Mouse (Mus musculus): ENCODE measurements around the gene Trmt10c. TPM values are rescaled to one million over a fixed set of nuclear protein-coding genes. Genes with fewer than 3 reads are reported as not detected.

The Trmt10c gene
- polyA plus RNA-seq, 1 experiment from 2014 or later: 13.0 TPM

DNA sequence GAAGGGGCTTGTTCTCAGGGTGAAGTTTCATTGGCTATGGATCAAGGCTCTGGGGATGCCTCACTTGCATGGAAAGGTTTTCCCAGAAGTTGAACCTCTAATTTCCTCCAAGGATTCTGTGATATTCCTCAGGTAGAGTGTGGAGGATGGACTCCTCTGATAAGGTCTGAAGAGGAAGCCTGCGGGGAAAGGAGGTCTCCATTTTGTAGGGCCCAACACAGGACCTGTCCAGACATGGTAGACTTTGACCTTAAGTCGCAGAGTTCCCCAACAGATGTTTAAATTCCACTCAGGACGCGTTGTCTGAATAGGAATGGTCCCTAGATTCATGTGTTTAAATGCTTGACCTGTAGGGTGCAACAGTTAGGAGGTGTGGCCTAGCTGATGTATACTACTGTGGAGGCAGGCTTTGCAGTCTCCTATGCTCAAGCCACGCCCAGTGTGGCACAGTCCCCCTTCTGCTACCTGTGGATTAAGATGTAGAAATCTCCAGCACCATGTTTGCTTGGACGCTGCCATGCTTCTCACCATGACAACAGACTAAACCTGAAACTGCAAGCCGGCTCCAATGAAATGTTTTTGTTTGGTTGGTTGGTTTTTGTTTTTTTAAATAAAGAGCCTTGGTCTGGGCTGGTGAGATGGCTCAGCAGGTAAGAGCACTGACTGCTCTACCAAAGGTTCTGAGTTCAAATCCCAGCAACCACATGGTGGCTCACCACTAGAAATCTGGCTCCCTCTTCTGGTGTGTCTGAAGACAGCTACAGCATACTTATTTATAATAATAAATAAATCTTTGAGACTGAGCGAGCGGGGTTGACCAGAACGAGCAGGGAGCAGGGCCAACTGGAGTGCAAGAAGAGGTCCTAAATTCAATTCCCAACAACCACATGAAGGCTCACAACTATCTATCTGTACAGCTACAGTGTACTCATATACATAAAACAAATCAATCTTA, 24.6 kb downstream of the Trmt10c start:
- Histone ChIP-seq H3K9me3 (ENCODE audit: low read length) (no peaks in the 10 kb centered on the region), H3K27me3 (replicated peaks; ENCODE audit: insufficient read depth, low read length) (no peaks in the 10 kb centered on the region), H3K36me3 (ENCODE audit: insufficient read depth, low read length) (peaks cover 10% of the 10 kb centered on the region), H3K9ac (replicated peaks; ENCODE audit: low read depth) (no peak overlapping the region), H3K27ac (ENCODE audit: low read length) (no peak overlapping the region), H3K4me3 (ENCODE audit: low read depth, low read length) (no peak overlapping the region), H3K4me2 (replicated peaks; ENCODE audit: low read depth, low read length) (no peak overlapping the region), H3K4me1 (ENCODE audit: insufficient read depth, low read depth, low read length) (no peaks in the 10 kb centered on the region)
- WGBS: 92% methylated on average over 10 of the region's 10 CpGs
- DNase-seq (ENCODE audit: low spot score) (no peak), ATAC-seq (no peak)
- TF ChIP-seq EP300 (IDR thresholded peaks at IDR 0.05) (no peak), CTCF (IDR thresholded peaks at IDR 0.05) (no peak)

DNA sequence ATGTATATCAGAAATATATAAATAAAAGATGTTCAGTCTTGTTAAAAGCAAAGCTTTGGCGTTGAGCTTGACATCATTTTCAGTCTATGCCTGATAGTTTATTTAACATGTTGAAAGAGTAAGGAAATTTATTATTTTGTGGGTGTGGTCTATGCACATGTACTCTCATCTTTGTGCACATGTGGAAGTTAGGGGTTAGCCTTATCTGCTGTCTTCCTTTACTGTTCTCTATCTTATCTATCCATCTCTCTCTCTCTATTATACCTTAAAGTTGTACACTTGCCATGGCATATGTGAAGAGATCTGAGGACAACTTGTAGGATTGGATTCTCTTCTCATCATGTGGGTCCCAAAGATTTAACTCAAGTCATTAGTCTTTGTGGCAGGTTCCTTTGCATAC, 28.8 kb downstream of the Trmt10c start:
- TF ChIP-seq EP300 (IDR thresholded peaks at IDR 0.05): no peak
- no peak for TF ChIP-seq CTCF (IDR thresholded peaks at IDR 0.05)
- ATAC-seq (no peak), DNase-seq (ENCODE audit: low spot score) (no peak)
- H3K4me1 ChIP-seq (ENCODE audit: insufficient read depth, low read depth, low read length): no peaks in the 10 kb centered on the region
- H3K27ac ChIP-seq (ENCODE audit: low read length): no peak overlapping the region
- 93% methylated on average over 1 of the region's 1 CpGs for WGBS
- no peaks in the 10 kb centered on the region for H3K9me3 ChIP-seq (ENCODE audit: low read length)
- H3K36me3 ChIP-seq (ENCODE audit: insufficient read depth, low read length): peaks cover 13% of the 10 kb centered on the region
- H3K9ac ChIP-seq (replicated peaks; ENCODE audit: low read depth): no peak overlapping the region
- no peak overlapping the region for H3K4me3 ChIP-seq (ENCODE audit: low read depth, low read length)
- no peaks in the 10 kb centered on the region for H3K27me3 ChIP-seq (replicated peaks; ENCODE audit: insufficient read depth, low read length)
- no peak overlapping the region for H3K4me2 ChIP-seq (replicated peaks; ENCODE audit: low read depth, low read length)

DNA sequence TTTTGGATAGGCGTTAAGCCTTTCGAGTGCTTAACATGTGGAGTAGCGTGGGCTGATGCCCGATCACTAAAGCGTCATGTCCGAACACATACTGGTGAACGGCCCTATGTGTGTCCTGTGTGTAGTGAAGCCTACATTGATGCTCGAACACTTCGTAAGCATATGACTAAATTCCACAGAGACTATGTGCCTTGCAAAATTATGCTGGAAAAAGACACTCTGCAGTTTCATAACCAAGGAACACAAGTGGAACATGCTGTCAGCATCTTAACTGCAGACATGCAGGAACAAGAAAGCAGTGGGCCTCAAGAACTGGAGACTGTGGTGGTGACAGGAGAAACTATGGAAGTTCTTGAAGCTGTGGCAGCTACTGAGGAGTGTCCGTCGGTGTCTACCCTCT, 30.8 kb downstream of the Trmt10c start:
- TF ChIP-seq EP300 (IDR thresholded peaks at IDR 0.05) (no peak), CTCF (IDR thresholded peaks at IDR 0.05) (no peak)
- Histone ChIP-seq H3K36me3 (ENCODE audit: insufficient read depth, low read length) (peaks cover 13% of the 10 kb centered on the region), H3K27me3 (replicated peaks; ENCODE audit: insufficient read depth, low read length) (no peaks in the 10 kb centered on the region), H3K4me3 (ENCODE audit: low read depth, low read length) (no peak overlapping the region), H3K27ac (ENCODE audit: low read length) (no peak overlapping the region), H3K4me1 (ENCODE audit: insufficient read depth, low read depth, low read length) (no peaks in the 10 kb centered on the region), H3K9me3 (ENCODE audit: low read length) (no peaks in the 10 kb centered on the region), H3K4me2 (replicated peaks; ENCODE audit: low read depth, low read length) (no peak overlapping the region), H3K9ac (replicated peaks; ENCODE audit: low read depth) (no peak overlapping the region)
- ATAC-seq (no peak), DNase-seq (ENCODE audit: low spot score) (no peak)
- 95% methylated on average over 11 of the region's 11 CpGs for WGBS

DNA sequence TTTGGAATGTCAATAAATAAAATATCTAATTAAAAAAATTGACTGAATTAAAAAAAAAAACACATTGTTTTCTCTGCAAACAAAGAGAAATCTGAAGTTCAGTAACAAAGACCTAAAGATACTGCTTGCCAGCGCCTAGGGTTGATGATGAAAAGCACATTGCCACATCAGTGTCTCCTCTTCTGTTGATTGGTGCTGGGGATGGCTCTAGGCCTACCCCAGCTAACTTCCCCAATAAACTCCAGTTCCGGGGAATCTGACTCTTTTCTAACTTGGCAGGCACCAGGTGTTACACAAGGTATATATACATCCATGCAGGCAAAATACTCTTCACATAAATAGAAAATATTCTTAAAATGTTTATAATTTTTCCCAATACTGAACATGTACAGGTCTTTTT, 43.4 kb downstream of the Trmt10c start:
- no peak for DNase-seq (ENCODE audit: low spot score)
- no peak overlapping the region for H3K27ac ChIP-seq (ENCODE audit: low read length)
- no peaks in the 10 kb centered on the region for H3K4me1 ChIP-seq (ENCODE audit: insufficient read depth, low read depth, low read length)
- peaks cover 7% of the 10 kb centered on the region; the same call in 1 of the 2 replicates for H3K36me3 ChIP-seq (ENCODE audit: insufficient read depth, low read length)
- no peak overlapping the region for H3K4me3 ChIP-seq (ENCODE audit: low read depth, low read length)
- H3K9me3 ChIP-seq (ENCODE audit: low read length): no peaks in the 10 kb centered on the region
- no peak overlapping the region for H3K9ac ChIP-seq (replicated peaks; ENCODE audit: low read depth)
- H3K4me2 ChIP-seq (replicated peaks; ENCODE audit: low read depth, low read length): no peak overlapping the region
- no peaks in the 10 kb centered on the region for H3K27me3 ChIP-seq (replicated peaks; ENCODE audit: insufficient read depth, low read length)
- no peak for ATAC-seq
- WGBS: 89% methylated on average over 2 of the region's 2 CpGs
- TF ChIP-seq CTCF (IDR thresholded peaks at IDR 0.05) (no peak), EP300 (IDR thresholded peaks at IDR 0.05) (no peak)

DNA sequence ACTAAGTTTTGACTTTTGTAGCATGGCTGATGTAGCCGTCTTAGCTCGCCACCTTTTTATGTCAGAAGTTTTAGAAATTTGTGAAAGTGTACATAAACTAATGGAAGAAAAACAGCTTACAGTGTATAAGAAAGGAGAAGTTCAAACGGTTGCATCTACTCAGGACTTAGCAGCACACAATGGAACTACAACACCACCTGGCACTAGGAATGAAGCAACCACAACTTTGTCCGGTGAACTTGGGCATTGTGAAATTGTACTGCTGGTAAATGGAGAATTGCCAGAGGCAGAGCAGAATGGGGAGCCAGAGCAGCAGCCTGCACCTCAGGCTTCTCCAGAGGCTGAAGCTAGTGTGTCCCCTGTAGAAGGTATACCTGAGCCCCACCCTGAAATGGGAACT, 47.3 kb downstream of the Trmt10c start:
- DNase-seq (ENCODE audit: low spot score): no peak
- H3K27me3 ChIP-seq (replicated peaks; ENCODE audit: insufficient read depth, low read length): no peaks in the 10 kb centered on the region
- H3K4me1 ChIP-seq (ENCODE audit: insufficient read depth, low read depth, low read length): no peaks in the 10 kb centered on the region
- no peak for TF ChIP-seq CTCF (IDR thresholded peaks at IDR 0.05)
- TF ChIP-seq EP300 (IDR thresholded peaks at IDR 0.05): no peak
- no peak for ATAC-seq
- peaks cover 7% of the 10 kb centered on the region; the same call in 1 of the 2 replicates for H3K36me3 ChIP-seq (ENCODE audit: insufficient read depth, low read length)
- no peak overlapping the region for H3K4me2 ChIP-seq (replicated peaks; ENCODE audit: low read depth, low read length)
- no peak overlapping the region for H3K27ac ChIP-seq (ENCODE audit: low read length)
- no peaks in the 10 kb centered on the region for H3K9me3 ChIP-seq (ENCODE audit: low read length)
- WGBS: 89% methylated on average over 4 of the region's 4 CpGs
- H3K4me3 ChIP-seq (ENCODE audit: low read depth, low read length): no peak overlapping the region
- H3K9ac ChIP-seq (replicated peaks; ENCODE audit: low read depth): no peak overlapping the region

DNA sequence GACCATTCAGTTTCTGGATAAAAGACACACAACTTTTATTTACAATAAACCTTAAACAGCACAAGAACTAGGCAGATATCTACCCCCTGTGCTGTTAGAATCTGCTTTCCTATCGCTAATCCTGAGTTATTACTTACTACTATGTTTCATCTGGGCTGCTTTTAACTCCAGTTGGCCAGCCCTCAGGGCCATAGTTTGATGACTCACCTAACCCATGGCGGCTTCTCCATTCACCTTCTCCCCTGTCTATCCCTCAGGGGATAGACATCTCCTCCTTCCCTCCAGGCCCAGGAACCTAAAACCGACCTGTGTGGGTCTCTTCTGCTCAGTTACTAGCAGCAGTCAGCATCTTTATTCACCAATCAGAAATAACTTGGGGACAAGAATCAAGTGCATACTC, 51.6 kb downstream of the Trmt10c start:
- H3K4me1 ChIP-seq (ENCODE audit: insufficient read depth, low read depth, low read length): no peaks in the 10 kb centered on the region
- H3K9me3 ChIP-seq (ENCODE audit: low read length): no peaks in the 10 kb centered on the region
- DNase-seq (ENCODE audit: low spot score): no peak
- H3K4me3 ChIP-seq (ENCODE audit: low read depth, low read length): no peak overlapping the region
- 96% methylated on average over 3 of the region's 3 CpGs for WGBS
- no peak overlapping the region for H3K4me2 ChIP-seq (replicated peaks; ENCODE audit: low read depth, low read length)
- TF ChIP-seq EP300 (IDR thresholded peaks at IDR 0.05) (no peak), CTCF (IDR thresholded peaks at IDR 0.05) (no peak)
- no peaks in the 10 kb centered on the region for H3K27me3 ChIP-seq (replicated peaks; ENCODE audit: insufficient read depth, low read length)
- H3K9ac ChIP-seq (replicated peaks; ENCODE audit: low read depth): no peak overlapping the region
- no peak for ATAC-seq
- H3K36me3 ChIP-seq (ENCODE audit: insufficient read depth, low read length): peaks cover 7% of the 10 kb centered on the region; the same call in 1 of the 2 replicates
- no peak overlapping the region for H3K27ac ChIP-seq (ENCODE audit: low read length)

Small RNAs within 50 kb of the gene (microRNA-seq; reads per million reads assigned to microRNA genes)
- gene Gm24047: not detected

Other genes starting within 250 kb of the Trmt10c start
- gene Nfkbiz, start 198.9 kb downstream of the Trmt10c start, polyA plus RNA-seq (2015; fragmentation: Nextera tagmentation; extraction: Ambion mirVana): 16.0 and 21.5 TPM in 2 replicates
- gene Nxpe3, start 142.5 kb downstream of the Trmt10c start, polyA plus RNA-seq (2015; fragmentation: Nextera tagmentation; extraction: Ambion mirVana): 0.47 and 0.71 TPM in 2 replicates
- 3.8 and 4.0 TPM in 2 replicates for gene Cep97, start 103.0 kb downstream of the Trmt10c start, polyA plus RNA-seq (2015; fragmentation: Nextera tagmentation; extraction: Ambion mirVana)
- gene Rpl24, start 71.5 kb downstream of the Trmt10c start, polyA plus RNA-seq (2015; fragmentation: Nextera tagmentation; extraction: Ambion mirVana): 641 and 650 TPM in 2 replicates
- 8.4 and 9.3 TPM in 2 replicates for gene Zbtb11, start 63.9 kb downstream of the Trmt10c start, polyA plus RNA-seq (2015; fragmentation: Nextera tagmentation; extraction: Ambion mirVana)
- 166 and 175 TPM in 2 replicates for gene Pcnp, start 8.1 kb downstream of the Trmt10c start, polyA plus RNA-seq (2015; fragmentation: Nextera tagmentation; extraction: Ambion mirVana)
- 19.9 and 21.2 TPM in 2 replicates for gene Senp7, start 10.5 kb upstream of the Trmt10c start, polyA plus RNA-seq (2015; fragmentation: Nextera tagmentation; extraction: Ambion mirVana)
- 0.10 and 0.13 TPM in 2 replicates for gene Impg2, start 166.5 kb upstream of the Trmt10c start, polyA plus RNA-seq (2015; fragmentation: Nextera tagmentation; extraction: Ambion mirVana)